Mouse (Mus musculus) cerebellum, adult 8-10 months (tissue): ENCODE measurements around the gene Btbd35f19.
"Not testable (repeated sequence)": the region's sequence is repeated elsewhere in the genome, so short reads cannot be mapped to it uniquely, and the experiment has no call there.

Experiments
- DNase-seq: peaks from one replicate; pipeline ENCODE4 v3.0.0; 2022

Btbd35f19 gene

GRCm38 (mm10) chrX:31383818-31384217 lies at the start of gene Btbd35f19:
Gene Btbd35f19, minus strand, starts transcription at chrX:31383918.
- not testable (repeated sequence) for DNase-seq

GRCm38 (mm10) chrX:31341924-31342323 lies 41.8 kb downstream of the Btbd35f19 start:
- peak; percentile 1 for DNase-seq

DNA sequence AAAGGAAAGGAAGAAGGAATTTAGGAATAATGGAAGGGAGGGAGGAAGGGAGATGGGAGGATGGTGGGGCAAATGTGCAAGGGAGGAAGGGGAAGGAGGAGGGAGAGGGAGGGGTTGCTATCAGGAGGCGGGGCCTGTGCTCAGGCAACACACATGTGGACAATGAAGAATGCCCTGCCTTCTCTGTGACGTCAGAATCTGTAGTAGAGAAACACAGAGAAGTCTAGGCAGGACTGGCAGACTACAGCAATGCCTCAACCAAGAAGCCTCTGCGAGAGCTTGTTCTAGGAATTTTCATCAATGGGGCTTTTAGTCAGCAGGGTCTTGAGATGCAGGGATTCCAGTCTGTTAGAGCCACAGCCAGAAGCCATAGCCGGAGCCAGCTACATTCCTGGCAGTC lies 47.6 kb downstream of the Btbd35f19 start, which contains the start of gene Btbd35f26:
TSS of gene Btbd35f26 (plus strand) at position 301 of the 400 bp plus-strand sequence.
- DNase-seq: not testable (repeated sequence)
